In genomic region chr6:37593551-37594089, GRCm38 (mm10) we compare ENCODE assay signal across 9 mouse cellular contexts.
DNase-seq lines count a peak whose midpoint lies in the region; ATAC-seq lines count a peak whose summit lies in the region.
"Had no signal": no experiment of that assay in that cellular context is flagged by ENCODE, and none has a peak within 500 bp of the region (broad histone marks: within the 10 kb centered on the region; RNA-seq: fewer than 3 reads in every experiment).

No protein-coding gene starts in this region.

- no peak overlapping the region for H3K4me3 ChIP-seq in neural tube, embryonic 11.5 days (ENCODE audit: low read depth, low read length)
- H3K4me3 ChIP-seq in embryonic facial prominence, embryonic 14.5 days (ENCODE audit: low read depth, low read length) = no peak overlapping the region
- peak overlapping the region; percentile 39 for H3K4me3 ChIP-seq in midbrain, embryonic 10.5 days

- 13% methylated on average over 5 of the region's 5 CpGs for WGBS in neural tube, embryonic 11.5 days
- 18% methylated on average over 5 of the region's 5 CpGs for WGBS in embryonic facial prominence, embryonic 14.5 days
- WGBS in midbrain, embryonic 10.5 days = 8% methylated on average over 5 of the region's 5 CpGs

- peak; percentile 17 for DNase-seq in neural tube, embryonic 11.5 days (ENCODE audit: low spot score)
- DNase-seq in neural tube, embryonic 10.5 days (ENCODE audit: extremely low spot score, low spot score) = no peak
- DNase-seq in embryonic facial prominence, embryonic 14.5 days (ENCODE audit: low spot score) = peak; percentile 37
- peak; percentile 47 for DNase-seq in midbrain, embryonic 10.5 days (ENCODE audit: low spot score)
- no peak for DNase-seq in cerebellum, adult 11 months
- DNase-seq in adrenal gland, adult 2 months = no peak
- no peak for DNase-seq in adipocyte (ENCODE audit: low spot score)
- DNase-seq: kidney, postnatal 10 days had no signal

- H3K27me3 ChIP-seq in neural tube, embryonic 11.5 days (ENCODE audit: control insufficient read depth, insufficient read depth, low read length) = no peaks in the 10 kb centered on the region
- H3K27me3 ChIP-seq in embryonic facial prominence, embryonic 14.5 days (replicated peaks; ENCODE audit: control insufficient read depth, insufficient read depth, low read length) = no peaks in the 10 kb centered on the region
- no peaks in the 10 kb centered on the region for H3K27me3 ChIP-seq in midbrain, embryonic 10.5 days (ENCODE audit: low read depth, poor library complexity, severe bottlenecking)

- ATAC-seq in neural tube, embryonic 11.5 days (ENCODE audit: insufficient read depth, low FRiP score, low TSS enrichment) = peak; percentile 31; the same call in 1 of the 2 replicates
- peak; percentile 41; the same call in 1 of the 2 replicates for ATAC-seq in embryonic facial prominence, embryonic 14.5 days (ENCODE audit: low read depth)
- ATAC-seq: activated CD4-positive, CD25-positive, alpha-beta regulatory T cell, adult 4 months had no signal

- no peak overlapping the region for H3K9ac ChIP-seq in neural tube, embryonic 11.5 days (ENCODE audit: low read length)
- H3K9ac ChIP-seq in embryonic facial prominence, embryonic 14.5 days (ENCODE audit: low read depth, low read length) = no peak overlapping the region

- peak overlapping the region; percentile 89; the same call in 1 of the 2 replicates for H3K27ac ChIP-seq in neural tube, embryonic 11.5 days (ENCODE audit: low read depth, low read length)
- no peak overlapping the region for H3K27ac ChIP-seq in embryonic facial prominence, embryonic 14.5 days (replicated peaks; ENCODE audit: low read depth, low read length)
- H3K27ac ChIP-seq in midbrain, embryonic 10.5 days (replicated peaks) = peak overlapping the region; percentile 92

- H3K4me2 ChIP-seq in neural tube, embryonic 11.5 days (ENCODE audit: low read depth) = no peak overlapping the region
- no peak overlapping the region for H3K4me2 ChIP-seq in embryonic facial prominence, embryonic 14.5 days (ENCODE audit: low read depth, low read length)

- no peaks in the 10 kb centered on the region for H3K36me3 ChIP-seq in neural tube, embryonic 11.5 days (ENCODE audit: control insufficient read depth, insufficient read depth, low read length)
- no peaks in the 10 kb centered on the region for H3K36me3 ChIP-seq in embryonic facial prominence, embryonic 14.5 days (ENCODE audit: control insufficient read depth, insufficient read depth, low read length)
- H3K36me3 ChIP-seq in midbrain, embryonic 10.5 days = no peaks in the 10 kb centered on the region

- peaks cover 10% of the 10 kb centered on the region; the same call in 1 of the 2 replicates for H3K4me1 ChIP-seq in neural tube, embryonic 11.5 days (ENCODE audit: control insufficient read depth, insufficient read depth, low read length)
- 0 out of 2 replicates have a peak, but pooled peaks cover 7% of the 10 kb centered on the region for H3K4me1 ChIP-seq in embryonic facial prominence, embryonic 14.5 days (ENCODE audit: control insufficient read depth, insufficient read depth, low read length)
- H3K4me1 ChIP-seq in midbrain, embryonic 10.5 days = peaks cover 64% of the 10 kb centered on the region

- H3K9me3 ChIP-seq in neural tube, embryonic 11.5 days (ENCODE audit: control insufficient read depth, low read length) = no peaks in the 10 kb centered on the region
- no peaks in the 10 kb centered on the region for H3K9me3 ChIP-seq in embryonic facial prominence, embryonic 14.5 days (ENCODE audit: control insufficient read depth, low read length)
- no peaks in the 10 kb centered on the region for H3K9me3 ChIP-seq in midbrain, embryonic 10.5 days (replicated peaks)

Comparison
In these comparisons a context has a peak if more than half of its experiments do, and no peak if none do; other contexts are left out.
1. DNase-seq: peak in neural tube, embryonic 11.5 days (single experiment), embryonic facial prominence, embryonic 14.5 days (single experiment) and midbrain, embryonic 10.5 days (single experiment); none in neural tube, embryonic 10.5 days (single experiment), cerebellum, adult 11 months (single experiment), adrenal gland, adult 2 months (single experiment) and adipocyte (single experiment).